8 mouse cellular contexts compared by ENCODE assay signal in genomic region chr1:151756425-151756728, GRCm38 (mm10). TPM values are rescaled to one million over a fixed set of nuclear protein-coding genes. Genes with fewer than 3 reads are reported as not detected.
DNase-seq lines count a peak whose midpoint lies in the region; ATAC-seq and TF ChIP-seq lines count a peak whose summit lies in the region.

No protein-coding gene starts in this region.

- ATAC-seq in lung, postnatal 0 days: no peak
- no peak for ATAC-seq in limb, embryonic 12.5 days (ENCODE audit: insufficient number of reproducible peaks, insufficient read depth, low FRiP score, low TSS enrichment, low read depth)

- H3K9me3 ChIP-seq in lung, postnatal 0 days (ENCODE audit: low read length): no peaks in the 10 kb centered on the region
- H3K9me3 ChIP-seq in forebrain, embryonic 10.5 days: no peaks in the 10 kb centered on the region
- no peaks in the 10 kb centered on the region for H3K9me3 ChIP-seq in limb, embryonic 12.5 days

- H3K4me2 ChIP-seq in lung, postnatal 0 days (replicated peaks; ENCODE audit: low read depth, low read length): peak overlapping the region; percentile 87
- H3K4me2 ChIP-seq in limb, embryonic 12.5 days: peak overlapping the region; percentile 98

- no peak overlapping the region for H3K27ac ChIP-seq in lung, postnatal 0 days (ENCODE audit: low read length)
- no peak overlapping the region for H3K27ac ChIP-seq in forebrain, embryonic 10.5 days
- H3K27ac ChIP-seq in limb, embryonic 12.5 days: no peak overlapping the region
- no peak overlapping the region for H3K27ac ChIP-seq in small intestine, adult 2 months (ENCODE audit: insufficient read depth, low read depth, low read length)

- peak overlapping the region; percentile 92 for H3K4me3 ChIP-seq in lung, postnatal 0 days (ENCODE audit: low read depth, low read length)
- H3K4me3 ChIP-seq in forebrain, embryonic 10.5 days: peak overlapping the region; percentile 81
- peak overlapping the region; percentile 92 for H3K4me3 ChIP-seq in limb, embryonic 12.5 days (replicated peaks)
- peak overlapping the region; percentile 87; the same call in 1 of the 2 replicates for H3K4me3 ChIP-seq in small intestine, adult 2 months (ENCODE audit: low read depth, low read length)

- TF ChIP-seq CTCF in lung, postnatal 0 days (IDR thresholded peaks at IDR 0.05): no peak
- TF ChIP-seq CTCF in small intestine, adult 2 months (IDR thresholded peaks at IDR 0.05; ENCODE audit: extremely low read depth, insufficient read length, insufficient replicate concordance, low read depth, low read length): no peak

- H3K9ac ChIP-seq in lung, postnatal 0 days (replicated peaks; ENCODE audit: low read depth): peak overlapping the region; percentile 79; the same call in 1 of the 2 replicates
- H3K9ac ChIP-seq in limb, embryonic 12.5 days (replicated peaks): no peak overlapping the region; the same call in 1 of the 2 replicates

- no peak for TF ChIP-seq EP300 in lung, postnatal 0 days (IDR thresholded peaks at IDR 0.05)

- no peaks in the 10 kb centered on the region for H3K36me3 ChIP-seq in lung, postnatal 0 days (ENCODE audit: insufficient read depth, low read length)
- H3K36me3 ChIP-seq in forebrain, embryonic 10.5 days (replicated peaks): peaks cover 9% of the 10 kb centered on the region
- peaks cover 8% of the 10 kb centered on the region; the same call in 1 of the 2 replicates for H3K36me3 ChIP-seq in limb, embryonic 12.5 days
- H3K36me3 ChIP-seq in small intestine, adult 2 months (ENCODE audit: control insufficient read depth, insufficient read depth, low read length): peaks cover 11% of the 10 kb centered on the region

- no peaks in the 10 kb centered on the region for H3K27me3 ChIP-seq in lung, postnatal 0 days (replicated peaks; ENCODE audit: insufficient read depth, low read length)
- H3K27me3 ChIP-seq in forebrain, embryonic 10.5 days (ENCODE audit: poor library complexity, severe bottlenecking): no peaks in the 10 kb centered on the region
- H3K27me3 ChIP-seq in limb, embryonic 12.5 days: no peaks in the 10 kb centered on the region
- no peaks in the 10 kb centered on the region for H3K27me3 ChIP-seq in small intestine, adult 2 months (ENCODE audit: control insufficient read depth, insufficient read depth, low read length)

- DNase-seq in lung, postnatal 0 days (ENCODE audit: low spot score): no peak
- no peak for DNase-seq in lung, postnatal 25 days (ENCODE audit: low spot score)
- no peak for DNase-seq in forebrain, embryonic 10.5 days (ENCODE audit: extremely low spot score, low spot score)
- DNase-seq in adrenal gland, adult 18-20 months (ENCODE audit: low spot score in 2 of 2): no peak
- DNase-seq in gastrocnemius, postnatal 25 days: no peak
- DNase-seq in MN1 (ENCODE audit: low spot score): no peak

- 12% methylated on average over 1 of the region's 1 CpGs for WGBS in lung, postnatal 0 days
- WGBS in forebrain, embryonic 10.5 days: 49% methylated on average over 1 of the region's 1 CpGs
- WGBS in limb, embryonic 12.5 days: 20% methylated on average over 1 of the region's 1 CpGs
- WGBS in small intestine, adult 2 months: 11% methylated on average over 1 of the region's 1 CpGs

- H3K4me1 ChIP-seq in lung, postnatal 0 days (ENCODE audit: insufficient read depth, low read depth, low read length): peaks cover 2% of the 10 kb centered on the region
- peaks cover 27% of the 10 kb centered on the region for H3K4me1 ChIP-seq in forebrain, embryonic 10.5 days
- H3K4me1 ChIP-seq in limb, embryonic 12.5 days (replicated peaks): peaks cover 25% of the 10 kb centered on the region
- peaks cover 5% of the 10 kb centered on the region for H3K4me1 ChIP-seq in small intestine, adult 2 months (ENCODE audit: control insufficient read depth, insufficient read depth, insufficient read length, low read length)

- no peak for TF ChIP-seq POLR2A in small intestine, adult 2 months (IDR thresholded peaks at IDR 0.05; ENCODE audit: low read depth, low read length)

RNA-seq across cellular contexts. Expression of gene Edem3, which starts 1.2 kb away (rescaled TPM):
- polyA plus RNA-seq in lung, postnatal 0 days (2015; fragmentation: Nextera tagmentation; extraction: Ambion mirVana): 10.1 and 11.2 TPM in 2 replicates
- polyA plus RNA-seq in forebrain, embryonic 10.5 days (2016; fragmentation: Nextera tagmentation; extraction: Ambion mirVana): 14.4 and 14.8 TPM in 2 replicates
- 24.5 and 26.5 TPM in 2 replicates for polyA plus RNA-seq in limb, embryonic 12.5 days (2016; fragmentation: Nextera tagmentation; extraction: Ambion mirVana)
- 2.8 and 7.2 TPM in 2 replicates for polyA plus RNA-seq in small intestine, adult 2 months (2012; rRNA removed)
- total RNA-seq in adrenal gland, adult 18-20 months (2021): 100 to 1,000 TPM in 1 of 2 experiments, 10 to 100 TPM in 1; 57.6 to 146 TPM
- 10 to 100 TPM; 19.7 to 21.1 TPM for total RNA-seq in gastrocnemius, postnatal 25 days (2021)
